Mouse (Mus musculus) urinary bladder, adult 18-20 months (tissue): ENCODE data around the gene A430078G23Rik.
"Not testable (repeated sequence)": the region's sequence is repeated elsewhere in the genome, so short reads cannot be mapped to it uniquely, and the experiment has no call there.

Source experiments
- DNase-seq, 2 experiments: peaks; one replicate each; pipeline ENCODE4 v3.0.0; 2022; ENCODE audit warnings: low spot score in 2 of 2, mixed read lengths in 2 of 2

A430078G23Rik gene

GRCm38 (mm10) chr8:3353189-3353810 lies at the start of gene A430078G23Rik:
A430078G23Rik (plus strand) TSS chr8:3353415.
- DNase-seq, result no peak

DNA sequence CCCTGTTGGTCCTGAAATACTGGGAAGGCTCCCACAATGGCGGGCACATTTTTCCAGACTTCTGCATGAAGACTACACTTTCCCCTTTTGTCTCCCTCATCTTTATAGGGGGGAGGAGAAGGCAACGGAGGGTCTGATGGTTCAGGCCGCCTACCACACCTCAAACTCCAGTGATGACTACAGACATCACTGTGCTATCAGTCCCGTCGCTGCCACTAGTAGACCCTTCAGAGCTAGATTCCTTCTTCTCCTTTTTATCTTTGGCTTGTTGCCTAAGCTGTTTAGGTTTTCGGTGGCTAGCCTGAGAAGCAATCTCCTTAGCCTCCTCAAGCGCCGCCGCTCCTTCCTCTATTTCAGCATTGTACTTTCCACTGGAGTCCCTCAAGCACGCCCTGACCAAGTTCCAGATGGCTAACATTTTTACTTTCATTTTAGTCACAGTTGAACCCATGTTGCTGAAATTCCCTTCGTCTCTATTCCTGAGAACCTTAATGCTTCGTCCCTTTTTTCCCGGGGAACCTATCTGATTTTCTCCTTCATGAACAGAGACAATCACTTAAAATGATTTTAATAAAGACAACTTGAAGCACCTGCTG lies 44.9 kb upstream of the A430078G23Rik start:
- not testable (repeated sequence) for DNase-seq

GRCm38 (mm10) chr8:3309636-3310035 lies 43.6 kb upstream of the A430078G23Rik start:
- no peak for DNase-seq

DNA sequence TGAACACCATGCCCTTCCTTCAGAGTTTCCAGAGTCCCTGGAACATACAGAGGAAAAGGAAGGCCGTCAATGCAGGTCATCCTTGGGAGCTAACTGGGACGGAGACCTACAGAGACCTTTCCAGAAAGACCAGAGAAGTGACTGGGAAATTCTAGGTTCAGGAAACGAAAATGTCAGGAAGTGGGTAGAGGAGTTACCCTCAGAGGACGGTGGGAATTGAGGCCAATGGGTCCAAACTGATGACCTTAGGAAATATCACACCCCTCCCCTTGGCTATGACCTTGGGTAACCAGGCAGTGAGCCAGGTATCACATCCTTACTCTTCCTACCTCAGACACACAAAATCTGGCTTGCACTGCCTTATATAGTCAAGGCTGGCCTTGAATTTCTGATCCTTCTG lies 41.7 kb upstream of the A430078G23Rik start:
- DNase-seq, result no peak

- not testable (repeated sequence) for DNase-seq
These were observed 39.8 kb upstream of the A430078G23Rik start for GRCm38 (mm10) chr8:3313417-3313816.

DNA sequence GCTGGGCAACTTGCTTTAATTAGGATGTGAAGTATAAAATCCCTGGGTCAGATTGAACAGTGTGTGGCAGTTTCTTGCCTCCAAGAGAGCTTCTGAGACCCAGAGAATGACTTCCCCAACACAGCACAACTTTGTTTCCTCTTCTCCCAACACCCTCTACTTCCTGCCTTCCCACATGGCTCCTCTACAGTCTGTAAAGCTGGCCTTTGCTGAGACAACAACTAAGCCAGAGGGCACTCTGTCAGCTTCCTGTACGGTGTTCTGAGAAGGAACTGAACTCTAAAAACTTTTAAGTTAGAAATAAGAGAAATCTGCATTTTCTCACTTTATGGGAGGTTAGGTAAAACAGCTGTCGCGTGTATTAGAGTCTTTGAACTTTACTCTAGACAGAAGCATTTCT lies 39.4 kb upstream of the A430078G23Rik start:
- DNase-seq, result no peak

DNA sequence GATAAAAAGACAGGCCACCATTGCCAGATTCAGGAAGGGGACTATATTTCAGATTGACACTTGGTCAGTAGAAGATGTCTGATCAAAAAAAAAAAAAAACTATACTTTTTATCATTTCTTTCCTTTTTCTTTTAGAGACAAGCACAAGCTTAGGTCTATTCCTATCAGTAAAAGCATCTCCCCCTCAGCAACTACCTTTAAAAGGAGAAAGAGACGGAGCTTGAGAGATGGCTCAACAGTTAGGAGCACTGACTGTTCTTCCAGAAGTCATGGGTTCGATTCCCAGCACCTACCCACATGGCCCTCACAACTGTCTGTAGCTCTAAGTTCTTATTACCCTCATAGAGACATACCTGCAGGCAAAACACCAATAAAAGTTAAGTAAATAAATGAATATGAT lies 38.9 kb upstream of the A430078G23Rik start:
- no peak for DNase-seq

DNA sequence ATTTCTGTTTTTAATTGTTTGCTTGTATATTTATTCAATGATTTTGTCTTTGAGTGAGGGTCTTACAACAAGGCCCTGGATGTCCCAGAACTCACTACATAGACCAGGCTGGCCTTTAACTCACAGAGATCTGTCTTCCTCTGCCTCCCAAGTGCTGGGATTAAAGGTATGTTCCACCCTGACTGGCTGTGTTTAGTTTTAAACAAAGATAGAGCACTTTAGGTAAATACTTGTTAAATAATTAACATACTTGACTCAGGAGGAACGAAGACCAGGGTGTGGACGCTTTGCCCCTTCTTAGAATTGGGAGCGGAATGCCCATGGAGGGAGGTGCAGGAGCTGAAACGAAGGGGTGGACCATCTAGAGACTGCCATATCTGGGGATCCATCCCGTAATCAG lies 36.6 kb upstream of the A430078G23Rik start:
- DNase-seq, result no peak

- not testable (repeated sequence) for DNase-seq
These were observed 33.9 kb upstream of the A430078G23Rik start for GRCm38 (mm10) chr8:3319267-3319666.

DNA sequence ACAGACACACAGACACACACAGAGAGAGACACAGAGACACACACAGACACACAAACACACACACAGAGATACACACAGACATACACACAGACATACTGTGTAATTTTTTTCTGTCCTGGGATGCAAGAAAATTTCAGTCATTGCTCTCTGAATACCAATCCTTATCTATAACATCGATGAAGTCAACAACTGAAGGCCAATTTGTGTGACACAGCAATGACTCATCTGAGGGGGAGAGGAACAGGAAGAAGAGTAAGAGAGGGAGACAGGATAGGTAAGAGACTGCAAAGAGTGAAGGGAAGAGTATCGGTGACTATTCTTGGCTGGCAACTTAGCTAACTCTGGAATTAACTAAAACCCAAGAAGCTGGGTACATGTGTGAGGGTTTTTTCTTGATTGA lies 29.0 kb upstream of the A430078G23Rik start:
- no peak for DNase-seq

DNA sequence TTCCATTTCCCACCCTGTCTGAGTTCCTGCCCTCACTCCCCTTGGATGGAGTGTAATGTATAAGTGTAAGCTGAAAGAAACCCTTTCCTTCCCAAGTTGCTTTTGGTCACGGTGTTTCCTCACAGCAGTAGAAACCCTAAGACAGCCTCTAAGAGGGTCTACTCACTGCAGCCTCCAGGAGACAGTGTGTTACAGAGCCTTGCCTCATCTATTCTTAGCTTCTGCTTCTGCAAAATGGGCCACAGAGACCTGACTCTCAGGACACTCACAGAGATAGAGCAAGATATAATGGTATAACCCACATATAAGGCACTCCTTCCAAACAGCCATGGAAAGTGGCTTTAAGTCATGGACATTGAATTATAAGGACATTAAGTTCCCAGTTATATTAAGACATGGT lies 26.2 kb upstream of the A430078G23Rik start:
- DNase-seq, result no peak

DNA sequence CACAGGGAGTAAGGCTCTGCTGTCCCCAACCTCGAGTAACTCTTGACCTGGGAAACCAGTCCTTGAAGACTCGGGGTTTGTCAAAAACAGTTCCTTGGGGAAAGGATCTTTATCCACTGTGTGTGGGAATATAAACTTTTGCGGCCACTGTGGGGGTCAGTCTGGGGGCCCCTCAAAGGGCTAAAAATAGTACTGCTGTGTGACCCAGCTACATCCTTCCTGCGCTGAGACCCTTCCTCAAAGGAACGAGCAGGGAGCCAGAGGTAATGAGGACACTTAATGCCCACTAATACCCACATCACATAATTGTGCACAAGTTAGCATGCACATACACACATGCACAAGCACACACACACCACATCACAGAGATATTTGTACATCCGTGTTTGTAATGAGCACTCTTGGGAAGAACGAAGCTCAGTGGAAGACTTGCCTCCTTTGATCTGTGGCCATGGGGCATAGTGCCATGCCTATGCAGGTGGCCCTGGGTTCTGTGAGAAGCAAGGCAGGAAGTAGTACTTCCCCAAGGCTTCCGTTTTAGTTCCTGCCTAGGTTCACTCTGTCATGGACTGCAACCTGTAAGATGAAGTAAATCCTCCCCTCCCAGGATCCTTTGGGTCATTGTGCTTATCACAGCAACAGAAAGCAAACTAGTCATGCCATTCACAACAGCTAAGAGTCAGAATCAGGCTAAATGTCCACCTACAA lies 25.5 kb upstream of the A430078G23Rik start:
- DNase-seq, result no peak

- no peak for DNase-seq
These were observed 22.6 kb upstream of the A430078G23Rik start for GRCm38 (mm10) chr8:3330662-3331061.

DNA sequence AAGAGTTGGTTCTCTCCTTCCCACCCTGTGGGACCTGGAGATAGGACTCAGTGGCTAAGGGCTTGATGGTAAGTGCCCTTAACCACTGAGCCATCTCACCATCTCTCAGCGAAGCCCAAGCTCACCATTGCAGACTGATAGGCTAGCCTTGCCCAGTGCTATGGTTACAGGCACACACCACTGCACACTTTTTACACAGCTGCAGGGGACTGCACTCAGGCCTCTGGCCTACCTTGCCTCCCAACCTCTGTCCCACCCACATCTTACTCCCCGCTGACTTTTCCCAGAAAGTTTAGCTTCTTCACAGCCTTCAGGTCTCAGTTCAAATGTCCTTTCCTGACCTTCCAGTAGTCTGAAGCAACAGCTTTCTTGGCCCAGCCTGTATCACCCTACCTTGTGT lies 21.5 kb upstream of the A430078G23Rik start:
- DNase-seq, result no peak

GRCm38 (mm10) chr8:3335881-3336280 lies 17.3 kb upstream of the A430078G23Rik start:
- DNase-seq, result no peak

- DNase-seq, result peak in 1 of 2 experiments; percentile 20
These were observed 16.3 kb upstream of the A430078G23Rik start for GRCm38 (mm10) chr8:3336658-3337524.

DNA sequence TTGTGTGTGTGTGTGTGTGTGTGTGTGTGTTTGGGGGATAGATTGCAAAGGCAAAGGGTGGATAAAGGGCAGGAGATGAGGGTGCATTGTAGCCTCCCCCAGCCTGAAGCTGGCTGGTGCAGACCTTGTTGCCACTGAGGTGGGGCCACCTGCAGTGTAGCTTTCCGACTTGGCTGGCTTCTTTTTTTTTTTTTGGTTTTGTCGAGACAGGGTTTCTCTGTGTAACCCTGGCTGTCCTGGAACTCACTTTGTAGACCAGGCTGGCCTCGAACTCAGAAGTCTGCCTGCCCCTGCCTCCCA lies 15.7 kb upstream of the A430078G23Rik start:
- not testable (repeated sequence) for DNase-seq

GRCm38 (mm10) chr8:3337971-3338370 lies 15.2 kb upstream of the A430078G23Rik start:
- DNase-seq, result no peak

DNA sequence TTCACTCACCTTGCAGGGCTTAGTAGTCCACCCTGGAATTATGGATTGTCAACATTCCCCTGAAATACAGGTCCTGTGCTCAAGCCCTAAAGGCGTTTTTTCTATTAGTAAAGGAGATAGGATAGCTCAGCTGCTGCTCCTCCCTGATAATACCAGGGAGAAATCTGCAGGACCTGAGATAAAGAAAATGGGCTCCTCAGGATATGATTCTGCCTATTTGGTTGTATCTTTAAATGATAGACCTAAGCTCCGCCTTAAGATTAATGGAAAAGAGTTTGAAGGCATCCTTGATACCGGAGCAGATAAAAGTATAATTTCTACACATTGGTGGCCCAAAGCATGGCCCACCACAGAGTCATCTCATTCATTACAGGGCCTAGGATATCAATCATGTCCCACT lies 12.5 kb upstream of the A430078G23Rik start:
- DNase-seq, result not testable (repeated sequence)

DNA sequence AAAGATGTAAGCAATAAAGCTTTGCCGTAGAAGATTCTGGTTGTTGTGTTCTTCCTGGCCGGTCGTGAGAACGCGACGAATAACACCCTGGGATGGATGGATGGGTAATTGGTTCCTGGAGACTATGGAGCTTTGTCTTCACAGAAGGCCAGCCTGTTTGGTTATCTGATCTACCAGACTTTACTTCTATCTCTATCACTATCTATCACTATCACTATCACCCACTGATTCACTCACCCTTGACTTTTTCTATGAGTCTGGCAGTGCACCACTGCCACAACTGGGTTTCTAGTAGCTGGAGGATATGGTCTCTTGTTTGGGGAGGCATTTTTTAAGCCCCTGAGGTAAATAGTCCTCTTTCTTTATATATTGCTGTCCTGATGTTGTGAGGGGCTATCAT lies 7.9 kb upstream of the A430078G23Rik start:
- DNase-seq, result no peak

DNA sequence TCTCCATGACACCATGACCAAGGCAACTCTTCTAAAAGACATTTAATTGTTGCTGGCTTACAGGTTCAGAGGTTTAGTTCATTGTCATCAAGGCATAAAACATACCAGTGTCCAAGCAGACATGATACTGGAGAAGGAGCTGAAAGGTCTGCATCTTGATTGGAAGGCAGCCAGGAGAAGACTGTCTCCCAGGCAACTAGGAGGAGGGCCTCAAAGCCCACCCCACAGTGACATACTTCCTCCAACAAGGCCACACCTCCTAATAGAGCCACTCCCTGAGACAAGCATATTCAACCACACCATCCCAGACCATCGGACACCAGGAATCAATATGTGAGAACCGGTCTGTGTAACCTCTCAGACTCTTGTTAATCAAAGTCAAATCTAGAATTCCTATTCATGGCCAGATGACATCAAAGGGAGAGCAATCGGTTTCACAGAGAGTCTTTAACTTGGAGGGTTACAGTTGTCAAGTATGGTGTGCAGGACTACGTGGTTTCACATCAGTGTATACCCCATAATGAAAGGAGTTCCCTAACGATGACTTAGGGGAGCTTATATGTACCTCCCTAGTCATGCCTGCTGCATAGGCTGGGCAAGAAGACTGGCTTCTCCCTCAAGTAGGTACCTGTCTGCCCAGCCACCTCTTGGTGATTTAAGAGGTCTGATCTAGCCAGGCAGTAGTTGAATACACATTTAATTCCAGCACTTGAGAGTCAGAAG lies 6.4 kb upstream of the A430078G23Rik start:
- DNase-seq, result no peak
